In the genomic region with DNA sequence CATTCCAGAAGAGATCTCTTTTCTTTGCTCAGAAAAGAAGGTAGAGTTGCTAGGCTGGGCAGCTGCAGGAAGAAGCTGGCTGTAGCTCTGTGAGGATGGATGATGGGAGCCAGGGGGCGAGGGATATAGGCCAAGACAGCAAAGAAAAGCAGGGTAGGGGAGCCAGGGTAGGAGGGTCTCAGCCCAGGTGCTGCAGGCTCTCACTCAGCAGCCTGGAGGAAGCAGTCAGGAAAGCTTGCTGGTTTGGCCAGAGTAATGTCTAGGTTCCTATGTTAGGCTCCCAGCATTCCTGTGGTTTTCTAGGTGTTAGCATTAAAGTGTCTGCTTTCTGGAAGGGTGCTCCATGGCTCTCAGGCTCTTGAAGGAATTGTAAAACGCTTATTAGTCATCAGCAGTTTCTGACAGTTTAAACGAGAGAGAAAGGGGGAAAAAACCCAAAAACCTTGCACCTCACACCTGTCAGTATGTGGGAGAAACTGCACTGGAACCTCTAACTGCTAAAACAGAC, we compare ENCODE assay signal across 21 mouse cellular contexts.
DNase-seq lines count a peak whose midpoint lies in the region; ATAC-seq lines count a peak whose summit lies in the region.
"Had no signal": no experiment of that assay in that cellular context is flagged by ENCODE, and none has a peak within 500 bp of the region (broad histone marks: within the 10 kb centered on the region; RNA-seq: fewer than 3 reads in every experiment).

No protein-coding gene starts in this region.

- no peaks in the 10 kb centered on the region for H3K9me3 ChIP-seq in lung, embryonic 15.5 days
- H3K9me3 ChIP-seq: heart, embryonic 10.5 days; hindbrain, embryonic 15.5 days had no signal

- H3K27ac ChIP-seq in lung, embryonic 15.5 days, result peak overlapping the region; percentile 46; the same call in 1 of the 2 replicates
- H3K27ac ChIP-seq: heart, embryonic 10.5 days; hindbrain, embryonic 15.5 days; kidney, postnatal 0 days had no signal

- H3K27me3 ChIP-seq in lung, embryonic 15.5 days, result no peaks in the 10 kb centered on the region
- H3K27me3 ChIP-seq: hindbrain, embryonic 15.5 days had no signal

- H3K36me3 ChIP-seq in lung, embryonic 15.5 days, result no peaks in the 10 kb centered on the region
- H3K36me3 ChIP-seq: heart, embryonic 10.5 days; hindbrain, embryonic 15.5 days had no signal

- no peak for ATAC-seq in lung, embryonic 15.5 days (ENCODE audit: borderline replicate concordance, extremely low read depth, low FRiP score, low TSS enrichment)
- ATAC-seq in frontal cortex, adult (ENCODE audit: low TSS enrichment), result no peak
- ATAC-seq: intestine, postnatal 0 days; midbrain, embryonic 16.5 days had no signal

- no peak overlapping the region for H3K4me3 ChIP-seq in lung, embryonic 15.5 days
- H3K4me3 ChIP-seq: erythroblast, embryonic 14.5 days; heart, embryonic 10.5 days; hindbrain, embryonic 15.5 days had no signal

- peaks cover 9% of the 10 kb centered on the region for H3K4me1 ChIP-seq in lung, embryonic 15.5 days

- DNase-seq in lung, adult 18-20 months, result peak; percentile 52 to 73
- DNase-seq in lung, postnatal 14 days, result no peak
- DNase-seq in induced T-regulatory cell, adult 2 months (ENCODE audit: low read depth), result peak; percentile 17
- no peak for DNase-seq in frontal cortex, postnatal 36 days (ENCODE audit: low spot score in 2 of 2)
- no peak for DNase-seq in spleen, postnatal 10 days (ENCODE audit: low spot score in 2 of 2)
- DNase-seq in urinary bladder, adult 18-20 months (ENCODE audit: low spot score in 2 of 2), result no peak
- DNase-seq: B cell, adult 2 months; cerebellum, adult 9-10 months; gastrocnemius, postnatal 36 days; heart, postnatal 10 days; right cerebral cortex, adult 18-20 months; spleen, adult 18-20 months; thymus, postnatal 36 days had no signal

- H3K4me2 ChIP-seq in lung, embryonic 15.5 days, result no peak overlapping the region
- H3K4me2 ChIP-seq: hindbrain, embryonic 15.5 days had no signal

- 60% methylated on average over 3 of the region's 3 CpGs for WGBS in lung, embryonic 15.5 days

- H3K9ac ChIP-seq in lung, embryonic 15.5 days, result no peak overlapping the region
- H3K9ac ChIP-seq: hindbrain, embryonic 15.5 days had no signal

Comparison
In these comparisons a context has a peak if more than half of its experiments do, and no peak if none do; other contexts are left out.
1. DNase-seq: peak in lung, adult 18-20 months (2 of 2) and induced T-regulatory cell, adult 2 months (single experiment); none in lung, postnatal 14 days (single experiment), frontal cortex, postnatal 36 days (0 of 2), spleen, postnatal 10 days (0 of 2) and urinary bladder, adult 18-20 months (0 of 2).